Mouse (Mus musculus) MEL (cell line): ENCODE results near the gene Bmt2. TPM values are rescaled to one million over a fixed set of nuclear protein-coding genes. Genes with fewer than 3 reads are reported as not detected.

ENCODE experiments used
- DNase-seq: peaks from one replicate; pipeline ENCODE4 v3.0.0; 2011; ENCODE audit warnings: low read depth, low spot score
- H3K27ac ChIP-seq: 2 replicates; pipeline ENCODE4 v1.5.1; 2012; ENCODE audit warnings: low read depth, mild to moderate bottlenecking, control low read depth, low read length, moderate library complexity; ENCODE audit not compliant: control insufficient read depth
- H3K27me3 ChIP-seq, 2 experiments: fragments of 150-350 bp in 1 of 2; sonication (generic) in 1 of 2; 2 replicates each; pipeline ENCODE4 v1.6.1; 2012; ENCODE audit warnings: low read length in 2 of 2, mild to moderate bottlenecking in 2 of 2, improper control_type of control experiment in 1 of 2, moderate library complexity in 1 of 2; ENCODE audit not compliant: insufficient read depth in 2 of 2, control insufficient read depth in 1 of 2
- H3K36me3 ChIP-seq, 2 experiments: 2 replicates each; pipeline ENCODE4 v1.6.1; 2012 to 2014; ENCODE audit warnings: low read length in 2 of 2, improper control_type of control experiment in 1 of 2, inconsistent platforms in 1 of 2, mild to moderate bottlenecking in 1 of 2; ENCODE audit not compliant: insufficient read depth in 2 of 2, control insufficient read depth in 1 of 2
- H3K4me1 ChIP-seq, 2 experiments: fragments of 150-350 bp in 1 of 2; sonication (generic) in 1 of 2; 2 replicates each; pipeline ENCODE4 v1.6.1; 2012; ENCODE audit warnings: low read length in 2 of 2, improper control_type of control experiment in 1 of 2, mild to moderate bottlenecking in 1 of 2; ENCODE audit not compliant: insufficient read depth in 2 of 2, control insufficient read depth in 1 of 2
- H3K4me3 ChIP-seq, 2 experiments: fragments of 150-350 bp in 1 of 2; sonication (generic) in 1 of 2; 2 replicates each; pipeline ENCODE4 v1.5.1; 2012; ENCODE audit warnings: low read depth in 2 of 2, low read length in 2 of 2, mild to moderate bottlenecking in 2 of 2, moderate library complexity in 2 of 2, control low read depth in 1 of 2, improper control_type of control experiment in 1 of 2; ENCODE audit not compliant: control insufficient read depth in 1 of 2, insufficient read depth in 1 of 2
- H3K79me2 ChIP-seq: 2 replicates; pipeline ENCODE4 v1.6.1; 2012; ENCODE audit warnings: mild to moderate bottlenecking, low read length, moderate library complexity; ENCODE audit not compliant: control insufficient read depth, poor library complexity, insufficient read depth
- H3K9ac ChIP-seq: 2 replicates; pipeline ENCODE4 v1.6.1; 2012; ENCODE audit warnings: low read depth, mild to moderate bottlenecking, control low read depth, low read length, moderate library complexity; ENCODE audit not compliant: control insufficient read depth, poor library complexity, severe bottlenecking
- H3K9me3 ChIP-seq: fragments of 150-350 bp; sonication (generic); replicated peaks from 2 replicates; pipeline ENCODE4 v1.6.1; 2012; ENCODE audit warnings: mild to moderate bottlenecking, low read length, improper control_type of control experiment, moderate library complexity; ENCODE audit not compliant: insufficient read depth
- BHLHE40 ChIP-seq: IDR thresholded peaks from 2 replicates; pipeline ENCODE4 v1.6.1; 2012; ENCODE audit warnings: low read depth, mild to moderate bottlenecking, inconsistent platforms, low read length, improper control_type of control experiment, borderline replicate concordance
- CHD1 ChIP-seq: IDR thresholded peaks from 2 replicates; pipeline ENCODE4 v1.6.1; 2012; ENCODE audit warnings: low read depth, mild to moderate bottlenecking, inconsistent platforms, low read length, improper control_type of control experiment
- CHD2 ChIP-seq: IDR thresholded peaks from 2 replicates; pipeline ENCODE4 v1.6.1; 2011; ENCODE audit warnings: low read length, improper control_type of control experiment
- ETS1 ChIP-seq: IDR thresholded peaks from 2 replicates; pipeline ENCODE4 v1.6.1; 2012; ENCODE audit warnings: low read depth, mild to moderate bottlenecking, inconsistent platforms, low read length, improper control_type of control experiment, moderate library complexity
- GABPA ChIP-seq: IDR thresholded peaks from 2 replicates; pipeline ENCODE4 v1.6.1; 2012; ENCODE audit warnings: low read depth, mild to moderate bottlenecking, inconsistent platforms, low read length, improper control_type of control experiment, moderate library complexity
- GATA1 ChIP-seq: IDR thresholded peaks from 2 replicates; pipeline ENCODE4 v1.6.1; 2011; ENCODE audit warnings: low read depth, low read length, improper control_type of control experiment
- MAFK ChIP-seq: IDR thresholded peaks from 2 replicates; pipeline ENCODE4 v1.6.1; 2011; ENCODE audit warnings: low read depth, mild to moderate bottlenecking, low read length, improper control_type of control experiment, borderline replicate concordance
- MAX ChIP-seq: IDR thresholded peaks from 2 replicates; pipeline ENCODE4 v1.6.1; 2011; ENCODE audit warnings: low read length, improper control_type of control experiment
- MAZ ChIP-seq: IDR thresholded peaks from 2 replicates; pipeline ENCODE4 v1.6.1; 2012; ENCODE audit warnings: low read depth, mild to moderate bottlenecking, inconsistent platforms, low read length, improper control_type of control experiment
- MEF2A ChIP-seq: IDR thresholded peaks from 2 replicates; pipeline ENCODE4 v1.6.1; 2014; ENCODE audit warnings: low read depth, mild to moderate bottlenecking, inconsistent platforms, low read length, improper control_type of control experiment; ENCODE audit not compliant: poor library complexity, insufficient replicate concordance, severe bottlenecking; ENCODE audit errors: extremely low read depth
- MYB ChIP-seq: IDR thresholded peaks from 2 replicates; pipeline ENCODE4 v1.6.1; 2011; ENCODE audit warnings: mild to moderate bottlenecking, low read depth, low read length, improper control_type of control experiment
- MYC ChIP-seq: IDR thresholded peaks from 2 replicates; pipeline ENCODE4 v1.6.1; 2011; ENCODE audit warnings: low read depth, mild to moderate bottlenecking, low read length, improper control_type of control experiment, moderate library complexity
- NELFE ChIP-seq: IDR thresholded peaks from 2 replicates; pipeline ENCODE4 v1.6.1; 2011; ENCODE audit warnings: low read depth, low read length, improper control_type of control experiment
- NRF1 ChIP-seq: IDR thresholded peaks from 2 replicates; pipeline ENCODE4 v1.6.1; 2014; ENCODE audit warnings: low read depth, mild to moderate bottlenecking, inconsistent platforms, low read length, improper control_type of control experiment, moderate library complexity; ENCODE audit not compliant: poor library complexity, insufficient read depth, severe bottlenecking
- POLR2AphosphoS2 ChIP-seq: IDR thresholded peaks from 2 replicates; pipeline ENCODE4 v1.6.1; 2011; ENCODE audit warnings: low read length, improper control_type of control experiment
- POLR2AphosphoS5 ChIP-seq: IDR thresholded peaks from 2 replicates; pipeline ENCODE4 v1.6.1; 2012; ENCODE audit warnings: low read depth, borderline replicate concordance, mild to moderate bottlenecking, inconsistent platforms, low read length, moderate library complexity, mixed read lengths
- TAL1 ChIP-seq: IDR thresholded peaks from 2 replicates; pipeline ENCODE4 v1.6.1; 2012; ENCODE audit warnings: mild to moderate bottlenecking, inconsistent platforms, low read length, moderate library complexity, mixed read lengths
- TCF12 ChIP-seq: IDR thresholded peaks from 2 replicates; pipeline ENCODE4 v1.6.1; 2014; ENCODE audit warnings: low read depth, mild to moderate bottlenecking, inconsistent platforms, low read length, improper control_type of control experiment, moderate library complexity
- UBTF ChIP-seq: IDR thresholded peaks from 2 replicates; pipeline ENCODE4 v1.6.1; 2012; ENCODE audit warnings: low read depth, mild to moderate bottlenecking, inconsistent platforms, low read length, improper control_type of control experiment, moderate library complexity, borderline replicate concordance; ENCODE audit not compliant: insufficient read depth
- USF2 ChIP-seq, 2 experiments: IDR thresholded peaks; 2 replicates each; pipeline ENCODE4 v1.6.1; 2011 to 2012; ENCODE audit warnings: improper control_type of control experiment in 2 of 2, low read length in 2 of 2, borderline replicate concordance in 1 of 2, inconsistent platforms in 1 of 2, low read depth in 1 of 2, mild to moderate bottlenecking in 1 of 2; ENCODE audit not compliant: insufficient read depth in 1 of 2
- polyA plus RNA-seq, 2 experiments: library from polyadenylated mRNA; stranded (reverse) in 1 of 2; unstranded in 1 of 2; fragments of >175 nt in 1 of 2; fragments of >200 nt in 1 of 2; gene quantifications; 2 replicates each; pipeline versions ENCODE4 v1.2.1 to v1.2.4; 2012; ENCODE audit warnings: low replicate concordance in 2 of 2, low read depth in 1 of 2; ENCODE audit not compliant: insufficient read length in 2 of 2, insufficient read depth in 1 of 2, missing spikeins in 1 of 2
- total RNA-seq: library from RNA; depleted of rRNA; stranded (reverse); fragments of 300-350 nt; gene quantifications from 2 replicates; pipeline ENCODE4 v1.2.3, GENCODE M21; 2012

Gene Bmt2
- total and polyA plus RNA-seq, 3 experiments = 3.1 to 4.7 TPM; not detected in 1

DNA sequence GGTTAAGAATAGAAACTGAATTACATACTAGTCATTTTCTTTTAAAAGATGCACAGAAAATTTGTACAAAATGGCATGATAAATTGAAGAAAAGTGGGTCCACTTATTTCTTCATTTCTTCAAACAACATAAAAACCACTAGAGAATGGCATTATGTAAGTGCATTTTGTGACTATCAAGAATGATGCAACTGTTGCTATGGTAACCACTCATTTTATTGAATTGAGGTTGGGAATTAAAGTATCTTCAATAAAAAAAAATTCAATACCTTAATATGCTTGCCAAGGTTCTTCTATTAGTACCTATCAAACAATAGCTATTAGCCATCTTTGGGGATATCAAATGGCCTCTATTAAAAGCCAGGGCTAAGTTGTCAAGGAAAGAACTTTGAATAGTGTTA, 1.6 kb downstream of the Bmt2 start:
- Histone ChIP-seq H3K9ac (no peak overlapping the region), H3K4me3 (no peak overlapping the region; a peak in 1 of 4 replicates), H3K27me3 (no peaks in the 10 kb centered on the region), H3K9me3 (no peaks in the 10 kb centered on the region), H3K4me1 (0 out of 4 replicates have a peak, but pooled peaks cover 0 to 4% of the 10 kb centered on the region in 2 experiments), H3K36me3 (peaks cover 0 to 14% of the 10 kb centered on the region in 2 experiments; a peak in 3 of 4 replicates), H3K79me2 (peaks cover 11% of the 10 kb centered on the region), H3K27ac (no peak overlapping the region)
- DNase-seq = peak; percentile 8
- TF ChIP-seq NELFE (no peak), MAX (no peak)

- no peak for DNase-seq
- Histone ChIP-seq H3K9ac (no peak overlapping the region), H3K9me3 (no peaks in the 10 kb centered on the region), H3K4me3 (no peak overlapping the region), H3K27ac (no peak overlapping the region), H3K27me3 (no peaks in the 10 kb centered on the region), H3K4me1 (0 out of 4 replicates have a peak, but pooled peaks cover 0 to 4% of the 10 kb centered on the region in 2 experiments), H3K79me2 (peaks cover 11% of the 10 kb centered on the region), H3K36me3 (peaks cover 0 to 14% of the 10 kb centered on the region in 2 experiments; a peak in 3 of 4 replicates)
- TF ChIP-seq NRF1 (no peak), TCF12 (no peak)
These were observed 3.0 kb downstream of the Bmt2 start for GRCm38 (mm10) chr6:13674600-13675305.

- Histone ChIP-seq H3K9me3 (no peaks in the 10 kb centered on the region), H3K4me1 (no peaks in the 10 kb centered on the region), H3K4me3 (no peak overlapping the region), H3K27me3 (no peaks in the 10 kb centered on the region), H3K27ac (no peak overlapping the region), H3K36me3 (peaks cover 0 to 3% of the 10 kb centered on the region in 2 experiments; a peak in 2 of 4 replicates), H3K79me2 (no peaks in the 10 kb centered on the region; the same call in 1 of the 2 replicates), H3K9ac (no peak overlapping the region)
- TF ChIP-seq MAZ (no peak), MYB (no peak), POLR2AphosphoS2 (no peak), USF2 (IDR thresholded peaks at IDR 0.05; ENCODE audit: borderline replicate concordance in 1 of 2, insufficient read depth in 1 of 2, low read depth in 1 of 2, low read length in 2 of 2) (no peak), MYC (no peak), UBTF (no peak), BHLHE40 (no peak), CHD2 (no peak), GATA1 (no peak), TAL1 (no peak), MEF2A (no peak), POLR2AphosphoS5 (no peak), CHD1 (no peak), NELFE (no peak), TCF12 (no peak), MAFK (no peak), NRF1 (no peak), GABPA (no peak), ETS1 (no peak)
- no peak for DNase-seq
These were observed 12.1 kb downstream of the Bmt2 start for GRCm38 (mm10) chr6:13665646-13666045.
